Mouse (Mus musculus) embryonic facial prominence, embryonic 11.5 days (tissue): Measurements from ENCODE around the gene Calm5. TPM values are rescaled to one million over a fixed set of nuclear protein-coding genes. Genes with fewer than 3 reads are reported as not detected.
"Not testable (repeated sequence)": the region's sequence is repeated elsewhere in the genome, so short reads cannot be mapped to it uniquely, and the experiment has no call there.

Experiments used
- ATAC-seq: fragments of 200-750 bp; cut with Nextera tagmentation; replicated peaks from 2 replicates; pipeline ENCODE4 v1.8.0; 2017; ENCODE audit warnings: low read depth; ENCODE audit not compliant: insufficient number of reproducible peaks, low FRiP score, low TSS enrichment
- DNase-seq: peaks from one replicate; pipeline ENCODE4 v3.0.0-alpha.2; 2015; ENCODE audit warnings: low spot score
- H3K27ac ChIP-seq: fragments of 300-500 bp; sonication (generic); replicated peaks from 2 replicates; pipeline ENCODE4 v1.5.1; 2014; ENCODE audit warnings: mild to moderate bottlenecking, low read depth, low read length, control low read depth
- H3K27me3 ChIP-seq: fragments of 300-500 bp; sonication (generic); 2 replicates; pipeline ENCODE4 v1.6.1; 2014; ENCODE audit warnings: mild to moderate bottlenecking, low read length, moderate library complexity, mixed read lengths; ENCODE audit not compliant: control insufficient read depth, insufficient read depth
- H3K36me3 ChIP-seq: fragments of 300-500 bp; sonication (generic); replicated peaks from 2 replicates; pipeline ENCODE4 v1.6.1; 2014; ENCODE audit warnings: low read depth, mild to moderate bottlenecking, low read length, moderate library complexity, mixed read lengths; ENCODE audit not compliant: control insufficient read depth, insufficient read depth
- H3K4me1 ChIP-seq: fragments of 300-500 bp; sonication (generic); 2 replicates; pipeline ENCODE4 v1.6.1; 2014; ENCODE audit warnings: low read length, mixed read lengths; ENCODE audit not compliant: control insufficient read depth, insufficient read depth
- H3K4me2 ChIP-seq: fragments of 300-500 bp; sonication (generic); 2 replicates; pipeline ENCODE4 v1.6.1; 2014; ENCODE audit warnings: low read depth, mild to moderate bottlenecking, control low read depth, low read length, moderate library complexity
- H3K4me3 ChIP-seq: fragments of 300-500 bp; sonication (generic); 2 replicates; pipeline ENCODE4 v1.5.1; 2014; ENCODE audit warnings: low read depth, low read length, control low read depth
- H3K9ac ChIP-seq: fragments of 300-500 bp; sonication (generic); replicated peaks from 2 replicates; pipeline ENCODE4 v1.6.1; 2014; ENCODE audit warnings: mild to moderate bottlenecking, control low read depth, low read length
- H3K9me3 ChIP-seq: fragments of 300-500 bp; sonication (generic); replicated peaks from 2 replicates; pipeline ENCODE4 v1.6.1; 2016; ENCODE audit warnings: mild to moderate bottlenecking, low read length, inconsistent platforms, mixed read lengths; ENCODE audit not compliant: control insufficient read depth
- WGBS: fragments of 180-500 bp; shearing (Covaris S2); extraction: QIAGEN DNeasy Blood & Tissue Kit; methylation state at CpG from one replicate; pipeline ENCODE4 v1.1.7; 2014; 5-methylcytosine and 5-hydroxymethylcytosine counted together
- polyA plus RNA-seq: library from polyadenylated mRNA; unstranded; fragments of >200 nt; fragmentation: Nextera tagmentation; extraction: Ambion mirVana; gene quantifications from 2 replicates; pipeline ENCODE4 v1.2.1, GENCODE M21; 2014

The Calm5 gene
- polyA plus RNA-seq = not detected in 2 replicates

DNA sequence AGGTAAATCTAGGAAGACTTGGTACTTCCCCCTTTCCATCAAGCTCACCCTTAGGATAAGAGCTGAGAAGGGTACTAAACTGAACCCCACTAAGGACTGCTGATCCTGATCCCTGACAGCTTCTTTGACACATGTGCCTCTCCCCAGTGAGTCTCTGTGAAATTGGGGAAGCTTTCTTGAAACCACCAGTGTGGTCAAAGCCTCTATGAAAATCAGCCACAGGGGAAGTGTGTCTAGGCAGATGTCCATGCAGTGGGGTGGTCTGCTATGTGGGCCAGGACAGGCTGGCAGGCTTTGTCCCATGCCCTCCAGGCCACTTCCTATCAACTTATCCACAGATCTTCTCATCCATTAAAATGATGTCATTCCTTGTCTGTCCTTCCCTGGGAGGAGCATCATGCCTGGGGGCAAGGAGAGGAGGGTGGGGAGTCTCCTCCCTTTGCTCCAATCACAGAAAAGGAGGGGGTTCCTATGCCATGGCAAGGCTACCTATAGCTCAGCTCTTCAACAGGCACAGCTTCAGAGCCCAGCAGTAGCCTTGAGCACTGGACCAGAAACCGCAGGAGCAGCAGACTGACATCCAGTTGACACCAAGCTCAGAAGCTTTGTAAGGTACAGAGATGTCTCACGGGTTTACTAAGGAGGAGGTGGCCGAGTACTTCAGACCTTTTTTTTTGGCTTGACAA lies at the start of gene Calm5:
Gene Calm5, plus strand, starts transcription at position 526 of the 686 bp plus-strand sequence.
- ATAC-seq, H3K4me3 ChIP-seq, H3K27me3 ChIP-seq, H3K4me2 ChIP-seq, H3K36me3 ChIP-seq, H3K27ac ChIP-seq, H3K9me3 ChIP-seq, H3K4me1 ChIP-seq, H3K9ac ChIP-seq, DNase-seq: not testable (repeated sequence)
- 79% methylated on average over 3 of the region's 3 CpGs for WGBS

DNA sequence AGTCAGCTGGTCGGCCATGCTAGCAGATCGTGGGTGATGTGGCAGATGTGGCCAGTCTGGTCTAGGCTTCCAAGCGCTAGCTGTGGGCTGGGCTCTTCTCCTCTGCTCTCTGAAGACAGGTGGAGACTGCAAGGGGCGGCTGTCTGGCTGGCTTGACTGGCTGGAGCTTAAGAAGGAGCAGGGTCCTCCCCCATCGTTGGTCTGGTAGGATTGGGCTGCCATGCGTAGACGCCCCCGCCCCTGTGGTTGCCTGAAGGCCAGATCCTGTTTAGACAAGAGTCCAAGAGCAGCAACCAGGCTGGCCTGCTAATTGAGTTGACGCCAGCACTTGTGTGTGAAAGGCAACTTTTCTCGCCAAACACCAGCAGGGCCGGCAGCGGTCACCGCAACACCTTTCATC lies 49.8 kb upstream of the Calm5 start, which contains the start of gene Calml3:
Gene Calml3, minus strand, starts transcription at position 131 of the 400 bp plus-strand sequence.
- no peaks in the 10 kb centered on the region for H3K4me1 ChIP-seq
- no peaks in the 10 kb centered on the region for H3K9me3 ChIP-seq
- no peak within 1 kb of the TSS for H3K4me3 ChIP-seq
- 76% methylated on average over 13 of the region's 13 CpGs for WGBS
- H3K36me3 ChIP-seq = no peaks in the 10 kb centered on the region
- no peak within 1 kb of the TSS for H3K27ac ChIP-seq
- DNase-seq (no peak), ATAC-seq (no peak)
- no peaks in the 10 kb centered on the region for H3K27me3 ChIP-seq
- H3K9ac ChIP-seq = no peak within 1 kb of the TSS
- H3K4me2 ChIP-seq = no peak within 1 kb of the TSS

DNA sequence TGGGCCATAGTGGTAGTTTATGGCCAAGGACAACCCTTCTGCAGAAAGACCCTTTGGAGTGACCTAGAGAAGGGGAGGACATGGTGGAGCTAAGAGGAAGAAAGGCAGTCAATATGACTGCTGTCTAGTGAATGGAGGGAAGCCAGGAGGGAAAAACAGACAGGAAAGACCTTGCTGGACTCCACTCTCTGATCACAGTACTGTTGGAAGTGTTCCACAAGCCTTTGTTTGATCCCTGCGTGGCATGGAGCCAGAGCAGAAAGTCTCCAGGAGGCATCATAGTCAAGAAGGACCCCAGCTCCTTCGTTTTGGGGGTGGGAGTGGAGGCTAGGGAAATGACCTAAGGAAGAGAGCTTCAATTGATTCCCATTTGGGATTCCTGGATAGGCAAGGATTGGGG lies 48.8 kb upstream of the Calm5 start:
- Histone ChIP-seq H3K36me3 (no peaks in the 10 kb centered on the region), H3K4me2 (no peak overlapping the region), H3K9me3 (no peaks in the 10 kb centered on the region), H3K9ac (no peak overlapping the region), H3K27me3 (no peaks in the 10 kb centered on the region), H3K4me1 (no peaks in the 10 kb centered on the region), H3K4me3 (no peak overlapping the region), H3K27ac (no peak overlapping the region)
- 76% methylated on average over 2 of the region's 2 CpGs for WGBS
- DNase-seq (no peak), ATAC-seq (no peak)

DNA sequence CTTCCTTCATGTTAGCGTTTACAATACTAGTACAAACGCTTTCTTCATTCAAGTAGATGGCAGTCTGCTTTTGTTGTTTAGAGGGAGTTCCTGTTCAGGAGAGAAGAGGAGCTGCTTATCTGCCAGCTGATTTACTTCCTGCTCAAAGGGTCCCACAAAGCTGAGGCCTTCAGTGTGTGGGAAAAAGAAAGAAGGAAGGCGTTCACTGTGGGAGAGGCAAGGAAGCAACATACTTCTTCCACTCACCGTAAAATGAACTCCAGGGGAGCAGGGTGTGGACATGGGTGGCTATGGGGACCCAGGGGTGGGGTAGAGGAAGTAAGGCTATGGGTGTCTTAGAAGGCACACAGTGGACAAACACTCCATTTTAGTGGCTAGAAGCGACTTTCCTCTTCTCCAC lies 48.3 kb upstream of the Calm5 start:
- H3K4me3 ChIP-seq = no peak overlapping the region
- no peak overlapping the region for H3K27ac ChIP-seq
- WGBS = 79% methylated on average over 5 of the region's 5 CpGs
- H3K4me1 ChIP-seq = no peaks in the 10 kb centered on the region
- no peaks in the 10 kb centered on the region for H3K9me3 ChIP-seq
- no peak for DNase-seq
- H3K9ac ChIP-seq = no peak overlapping the region
- no peak overlapping the region for H3K4me2 ChIP-seq
- H3K27me3 ChIP-seq = no peaks in the 10 kb centered on the region
- H3K36me3 ChIP-seq = no peaks in the 10 kb centered on the region
- ATAC-seq = no peak

DNA sequence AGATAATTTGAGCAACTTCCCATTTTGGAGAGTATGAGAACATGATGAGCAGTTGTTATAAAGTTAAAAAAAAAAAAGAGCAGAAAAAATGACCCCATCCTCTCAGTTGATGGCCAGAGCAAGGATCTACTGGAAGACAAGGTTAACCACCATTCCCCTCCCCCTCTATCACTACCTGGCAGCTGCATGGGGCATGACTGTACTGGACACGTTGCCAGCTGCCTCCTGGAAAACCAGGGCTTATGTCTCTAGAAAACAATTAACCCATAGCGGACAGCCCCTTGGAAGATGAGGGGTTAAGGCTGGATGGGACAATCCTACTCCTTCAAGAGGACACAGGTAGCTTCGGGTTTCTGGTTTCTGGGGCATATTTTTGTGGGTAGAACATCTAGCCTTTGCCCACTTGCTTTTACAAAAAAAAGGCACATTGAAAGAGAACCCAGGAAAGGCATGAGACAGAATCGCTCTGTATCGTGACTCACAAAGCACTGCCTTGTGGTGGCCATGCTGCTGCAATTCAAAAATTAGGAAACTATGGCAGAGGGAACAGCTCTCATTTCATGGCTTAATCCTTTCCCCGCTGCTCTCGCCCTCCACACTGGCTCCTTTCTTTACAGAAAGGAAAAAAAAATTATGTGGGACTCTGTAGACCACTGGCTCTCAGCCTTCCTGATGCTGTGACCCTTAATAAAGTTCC lies 46.7 kb upstream of the Calm5 start:
- WGBS = 59% methylated on average over 7 of the region's 7 CpGs
- Histone ChIP-seq H3K4me3 (no peak overlapping the region), H3K9me3 (no peaks in the 10 kb centered on the region), H3K36me3 (no peaks in the 10 kb centered on the region), H3K27ac (no peak overlapping the region), H3K27me3 (no peaks in the 10 kb centered on the region), H3K4me2 (no peak overlapping the region), H3K4me1 (no peaks in the 10 kb centered on the region), H3K9ac (no peak overlapping the region)
- DNase-seq (no peak), ATAC-seq (no peak)

DNA sequence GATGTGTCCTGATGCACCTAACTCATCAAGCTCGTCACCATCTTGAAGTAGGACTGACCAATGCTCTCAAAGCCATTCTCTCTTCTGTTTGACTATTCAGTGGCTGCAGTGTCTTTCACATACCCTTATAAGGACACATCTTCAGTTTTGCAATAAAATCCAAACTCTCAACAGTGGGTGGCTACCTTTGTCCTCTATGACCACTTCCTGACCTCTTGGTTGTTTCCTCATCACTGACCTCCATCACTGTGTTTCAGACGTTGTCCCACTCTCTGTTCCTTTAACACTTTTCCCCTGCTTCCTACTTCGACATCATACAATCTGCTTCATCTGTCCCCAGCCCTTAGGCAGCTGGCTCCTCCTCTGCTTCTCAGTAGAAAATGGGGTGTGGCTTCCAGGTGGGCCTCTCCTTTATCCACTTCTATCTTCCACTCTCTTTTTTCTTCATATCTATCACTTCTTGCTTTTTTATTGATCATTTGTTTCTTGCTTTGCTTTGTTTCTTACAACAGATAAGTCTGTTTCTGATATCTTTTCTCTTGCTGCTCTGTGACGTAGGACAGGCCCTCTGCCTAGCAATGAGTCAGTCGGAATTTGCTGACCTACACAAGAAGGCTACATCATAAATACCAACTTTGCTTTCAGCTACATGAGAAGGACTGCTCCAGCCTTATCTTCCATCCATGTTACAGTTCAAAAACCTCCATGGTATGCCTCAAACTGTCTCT lies 35.8 kb upstream of the Calm5 start:
- Histone ChIP-seq H3K27me3 (no peaks in the 10 kb centered on the region), H3K9ac (no peak overlapping the region), H3K9me3 (no peaks in the 10 kb centered on the region), H3K36me3 (no peaks in the 10 kb centered on the region), H3K27ac (no peak overlapping the region), H3K4me1 (no peaks in the 10 kb centered on the region), H3K4me3 (no peak overlapping the region), H3K4me2 (no peak overlapping the region)
- ATAC-seq (no peak), DNase-seq (no peak)
- WGBS = 78% methylated on average over 5 of the region's 5 CpGs

DNA sequence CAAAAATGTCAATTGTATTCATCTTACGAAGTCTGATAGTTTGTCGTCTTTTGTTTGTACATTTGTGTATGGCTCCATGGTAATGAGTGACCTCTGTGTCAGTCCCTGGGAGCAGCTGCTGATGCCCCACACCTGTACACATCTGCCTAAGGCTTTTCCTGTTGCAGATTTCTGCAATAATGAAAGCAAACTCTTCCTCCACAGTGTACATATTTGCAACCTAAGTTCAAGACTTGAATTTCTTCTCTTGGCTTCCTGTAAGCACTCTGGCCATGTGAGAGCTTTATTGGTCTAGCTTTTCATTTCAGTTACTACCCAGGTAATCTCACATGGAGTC lies 35.3 kb upstream of the Calm5 start:
- Histone ChIP-seq H3K36me3 (no peaks in the 10 kb centered on the region), H3K9me3 (no peaks in the 10 kb centered on the region), H3K27me3 (no peaks in the 10 kb centered on the region), H3K4me1 (no peaks in the 10 kb centered on the region), H3K4me2 (no peak overlapping the region), H3K27ac (no peak overlapping the region), H3K4me3 (no peak overlapping the region), H3K9ac (no peak overlapping the region)
- WGBS = 87% methylated on average over 2 of the region's 2 CpGs
- DNase-seq = no peak
- no peak for ATAC-seq

DNA sequence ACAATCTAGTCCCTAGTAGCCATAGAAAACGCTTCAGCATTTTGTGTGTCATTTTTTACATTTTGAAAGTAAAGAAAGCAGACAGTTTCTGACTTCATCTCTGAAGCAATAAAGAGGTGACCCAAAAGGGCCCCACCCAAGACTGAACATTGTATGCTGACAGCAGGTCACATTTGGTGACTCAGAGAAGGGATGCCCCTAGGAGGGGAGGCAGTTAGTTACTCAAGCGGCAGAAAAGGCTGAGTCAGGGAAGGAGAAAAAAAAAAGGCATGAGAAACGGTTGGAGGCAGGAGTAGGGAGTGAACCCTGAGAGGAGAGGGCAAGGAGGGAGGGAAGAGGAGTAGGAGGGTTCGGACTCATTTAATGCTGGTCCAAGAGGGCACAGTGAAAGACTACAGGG lies 31.9 kb upstream of the Calm5 start:
- DNase-seq (no peak), ATAC-seq (no peak)
- H3K4me2 ChIP-seq = no peak overlapping the region
- no peaks in the 10 kb centered on the region for H3K36me3 ChIP-seq
- no peaks in the 10 kb centered on the region for H3K9me3 ChIP-seq
- H3K27me3 ChIP-seq = no peaks in the 10 kb centered on the region
- H3K4me1 ChIP-seq = no peaks in the 10 kb centered on the region
- H3K9ac ChIP-seq = no peak overlapping the region
- H3K27ac ChIP-seq = no peak overlapping the region
- WGBS = 65% methylated on average over 4 of the region's 4 CpGs
- H3K4me3 ChIP-seq = no peak overlapping the region
